Mouse (Mus musculus): ENCODE measurements around the gene Ero1l. TPM values are rescaled to one million over a fixed set of nuclear protein-coding genes. Genes with fewer than 3 reads are reported as not detected.

Ero1l gene
- 23.6 to 39.2 TPM (median 28.2 TPM) in 3 replicates for total RNA-seq (2017)

DNA sequence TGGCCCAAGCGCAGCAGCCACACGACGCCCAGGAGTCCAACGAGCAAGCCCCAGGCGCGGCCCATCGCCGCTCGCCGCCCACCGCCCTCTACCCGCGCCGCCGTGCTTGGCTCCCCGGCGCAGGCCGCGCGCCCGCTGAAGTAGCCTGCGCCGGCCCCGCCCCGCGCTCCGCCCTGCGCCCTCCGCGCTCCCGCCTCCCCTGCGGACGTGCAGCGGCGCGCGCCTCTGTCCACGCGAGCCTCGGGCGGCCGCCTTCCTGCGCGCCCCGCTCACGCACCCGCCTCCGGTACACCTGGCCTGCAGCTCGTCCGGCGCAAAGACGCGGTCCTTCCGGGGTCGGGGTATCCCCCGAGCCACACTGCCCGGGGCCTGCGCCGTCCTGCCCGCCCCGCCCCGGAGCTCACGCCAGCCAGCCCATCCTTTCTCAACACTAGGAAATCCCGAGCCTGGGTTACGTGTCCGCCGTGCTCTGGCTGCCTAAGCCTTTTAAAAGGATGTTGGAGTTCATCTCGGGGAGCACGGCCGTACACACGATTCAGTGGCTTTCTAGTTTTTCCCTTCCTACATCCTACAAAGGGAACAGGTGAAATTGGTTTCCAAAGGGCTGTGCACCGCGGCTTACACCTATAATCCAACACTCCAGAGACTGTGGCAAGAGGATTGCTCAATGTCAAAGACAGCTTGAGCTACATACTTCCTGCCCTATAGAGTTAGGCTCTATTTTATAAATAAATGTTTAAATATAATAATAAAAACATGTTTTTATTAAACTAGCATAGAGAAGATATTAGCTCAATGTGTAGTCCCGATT lies at the start of gene Ero1l:
TSS of gene Ero1l (minus strand) at position 346 of the 811 bp plus-strand sequence.
- ATAC-seq (replicated peaks; ENCODE audit: insufficient number of reproducible peaks, low FRiP score, low TSS enrichment, poor library complexity, severe bottlenecking) = peak; percentile 79

DNA sequence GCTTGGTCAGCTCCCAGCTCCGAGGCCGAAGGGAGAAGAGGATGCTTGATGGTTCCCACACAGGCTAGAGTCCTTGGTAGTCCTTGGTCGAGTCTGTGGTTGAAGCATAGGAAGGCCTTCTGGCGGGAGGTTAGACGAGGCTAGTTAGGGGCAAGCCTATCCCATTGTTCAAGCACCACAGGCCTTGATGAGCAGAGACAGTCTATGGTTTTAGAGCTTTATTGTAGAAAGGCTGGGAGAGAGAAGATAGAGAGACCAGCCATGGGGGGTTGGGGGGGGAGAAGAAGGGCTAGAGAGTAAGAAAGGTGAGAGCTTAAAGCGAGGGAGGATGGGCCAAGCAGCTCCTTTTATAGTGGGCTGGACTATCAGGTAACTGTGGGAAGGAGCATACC lies 46.6 kb upstream of the Ero1l start:
- ATAC-seq (replicated peaks; ENCODE audit: insufficient number of reproducible peaks, low FRiP score, low TSS enrichment, poor library complexity, severe bottlenecking) = no peak

DNA sequence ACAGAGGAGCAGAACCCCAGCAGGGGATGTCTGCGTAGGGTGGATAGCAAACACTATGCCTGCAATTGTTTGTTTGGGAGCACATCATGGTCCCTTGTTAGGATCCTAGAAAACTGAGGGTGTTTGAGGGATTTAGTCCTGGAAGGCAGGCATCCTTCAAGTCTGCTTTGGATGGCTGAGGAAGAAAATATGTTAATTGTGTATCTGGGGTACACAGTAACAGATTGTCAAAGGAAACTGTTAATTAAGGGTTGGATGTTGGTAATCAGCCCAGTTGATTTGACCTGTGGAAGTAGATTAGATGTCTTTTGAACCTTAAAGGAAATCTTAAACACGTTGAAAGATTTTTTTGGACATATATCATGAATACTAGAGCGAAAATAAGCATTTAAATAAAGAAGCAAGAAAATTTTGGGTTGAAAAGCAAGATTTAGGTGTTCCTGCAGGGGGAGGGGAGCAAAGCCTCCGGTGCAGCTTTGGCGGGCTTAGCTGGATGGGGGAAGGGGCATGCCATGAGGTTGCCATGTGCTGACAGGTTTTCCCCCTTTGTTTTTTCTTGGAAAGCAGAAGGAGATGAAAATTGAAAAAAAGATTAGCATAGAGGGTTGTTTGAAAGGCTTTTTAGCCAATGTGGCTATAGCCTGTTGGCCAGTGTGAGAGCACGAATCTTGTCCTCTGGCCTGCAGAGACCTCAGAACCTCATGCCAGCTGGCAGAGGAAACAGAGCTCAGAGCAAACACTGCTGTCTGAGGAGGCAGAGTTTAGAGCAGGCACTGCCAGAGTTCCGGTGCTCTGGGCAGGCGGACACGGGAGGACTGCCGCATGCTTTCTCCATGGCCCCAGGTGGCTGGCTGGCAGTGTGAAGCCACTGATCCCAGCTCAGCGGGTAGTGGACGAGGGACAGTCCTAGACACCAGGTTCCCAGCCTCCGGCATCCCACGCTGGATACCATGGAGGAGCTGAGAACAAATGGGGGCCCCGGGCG lies 45.9 kb upstream of the Ero1l start:
- ATAC-seq (replicated peaks; ENCODE audit: insufficient number of reproducible peaks, low FRiP score, low TSS enrichment, poor library complexity, severe bottlenecking) = no peak

DNA sequence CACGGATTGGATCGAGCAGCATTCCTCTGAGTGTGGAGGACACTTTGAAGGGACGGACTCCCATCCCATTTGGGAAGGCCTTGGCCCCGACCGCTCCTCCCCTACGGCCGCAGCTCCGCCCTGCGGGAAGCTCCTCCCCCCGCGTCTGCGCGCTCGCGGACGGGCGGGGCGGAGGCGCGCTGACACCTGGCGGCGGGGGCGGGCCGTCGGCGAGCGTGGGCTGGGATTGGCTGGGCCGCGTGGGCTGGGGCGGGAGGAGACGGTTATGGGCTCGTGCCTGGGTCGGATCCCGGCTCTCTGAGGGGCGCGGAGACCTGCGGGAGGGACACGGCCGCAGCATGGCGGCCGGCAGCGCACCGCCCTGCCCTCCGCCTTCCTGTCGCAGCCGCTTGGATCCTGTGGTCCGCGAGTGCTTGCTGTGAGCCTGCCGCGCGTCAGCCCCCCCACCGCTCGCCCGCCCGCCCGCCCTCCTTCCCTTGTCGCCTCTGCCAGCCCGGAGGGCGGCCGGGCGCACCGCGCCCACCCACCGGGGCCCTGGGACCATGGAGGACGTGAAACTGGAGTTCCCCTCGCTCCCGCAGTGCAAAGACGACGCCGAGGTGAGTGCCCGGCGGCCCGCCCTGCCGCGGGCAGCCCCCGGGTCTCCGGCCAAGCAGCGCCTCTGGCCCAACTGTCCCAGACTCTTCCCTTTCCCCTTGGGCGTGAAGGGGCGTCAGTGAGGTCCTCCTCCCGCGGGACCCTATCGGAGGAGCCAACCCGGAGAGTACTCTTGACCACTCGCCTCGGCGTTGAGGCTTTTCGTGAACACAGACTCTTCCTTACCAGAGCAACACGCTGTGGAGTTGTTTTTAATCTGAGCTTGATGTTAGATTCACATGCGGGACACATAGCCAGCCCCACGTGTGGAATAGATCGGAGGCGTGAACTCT lies 32.6 kb upstream of the Ero1l start, which contains the start of gene Styx:
TSS of gene Styx (plus strand) at position 163 of the 929 bp plus-strand sequence.
- peak; percentile 92 for ATAC-seq (replicated peaks; ENCODE audit: insufficient number of reproducible peaks, low FRiP score, low TSS enrichment, poor library complexity, severe bottlenecking)

DNA sequence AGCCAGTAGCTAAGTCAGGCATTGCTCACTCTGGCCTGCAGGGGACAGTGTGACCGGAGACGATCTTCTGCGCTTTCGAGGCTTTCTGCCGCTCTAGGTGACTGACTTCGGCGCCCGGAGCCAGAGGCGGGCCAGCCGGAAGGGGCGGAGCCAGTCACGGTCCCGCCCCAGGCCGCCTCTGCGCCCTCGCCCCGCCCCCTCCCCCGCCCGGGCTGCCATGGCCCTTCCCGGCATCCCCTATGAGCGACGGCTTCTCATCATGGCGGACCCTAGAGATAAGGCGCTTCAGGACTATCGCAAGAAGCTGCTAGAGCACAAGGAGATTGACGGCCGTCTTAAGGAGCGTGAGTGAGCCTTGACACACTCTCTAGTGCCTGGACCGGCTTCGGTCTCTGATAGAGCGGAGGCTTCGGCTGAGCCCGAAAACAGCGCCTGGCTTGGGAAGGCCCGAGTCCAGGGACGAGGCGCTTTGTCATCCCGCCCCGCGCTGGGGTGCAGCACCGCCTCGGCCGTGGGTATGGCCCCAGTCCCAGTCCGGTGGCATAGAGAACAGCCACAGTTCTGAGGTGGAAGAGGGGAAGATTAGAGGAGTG lies 11.1 kb upstream of the Ero1l start, which contains the start of gene Psmc6:
TSS of gene Psmc6 (plus strand) at position 200 of the 593 bp plus-strand sequence.
- ATAC-seq (replicated peaks; ENCODE audit: insufficient number of reproducible peaks, low FRiP score, low TSS enrichment, poor library complexity, severe bottlenecking) = peak; percentile 97

DNA sequence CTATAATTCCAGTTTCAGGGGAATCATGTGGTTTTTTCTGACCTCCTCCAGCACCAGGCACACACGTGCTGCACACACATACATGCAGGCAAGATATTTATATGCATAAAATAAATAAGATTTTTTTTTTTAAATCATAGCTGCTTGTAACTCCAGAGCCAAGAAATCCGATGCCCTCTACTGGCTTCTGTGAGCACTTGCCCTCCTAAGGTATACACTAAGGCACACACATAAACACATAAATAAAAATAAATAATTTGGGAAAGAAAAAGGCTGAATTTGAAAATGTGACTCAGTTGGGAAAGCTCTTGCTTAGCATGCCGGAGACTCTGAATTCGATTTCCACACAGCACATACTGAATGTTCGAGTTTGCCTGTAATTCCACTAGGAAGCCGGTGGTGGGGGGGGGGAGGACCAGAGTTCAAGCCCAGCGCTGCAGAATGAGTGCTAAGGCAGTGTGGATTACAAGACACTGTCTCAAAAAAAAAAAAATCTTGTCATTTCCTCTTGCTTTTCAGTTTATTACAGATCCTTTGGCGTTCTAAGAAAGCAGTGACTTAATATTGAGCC lies 10.5 kb upstream of the Ero1l start:
- no peak for ATAC-seq (replicated peaks; ENCODE audit: insufficient number of reproducible peaks, low FRiP score, low TSS enrichment, poor library complexity, severe bottlenecking)

DNA sequence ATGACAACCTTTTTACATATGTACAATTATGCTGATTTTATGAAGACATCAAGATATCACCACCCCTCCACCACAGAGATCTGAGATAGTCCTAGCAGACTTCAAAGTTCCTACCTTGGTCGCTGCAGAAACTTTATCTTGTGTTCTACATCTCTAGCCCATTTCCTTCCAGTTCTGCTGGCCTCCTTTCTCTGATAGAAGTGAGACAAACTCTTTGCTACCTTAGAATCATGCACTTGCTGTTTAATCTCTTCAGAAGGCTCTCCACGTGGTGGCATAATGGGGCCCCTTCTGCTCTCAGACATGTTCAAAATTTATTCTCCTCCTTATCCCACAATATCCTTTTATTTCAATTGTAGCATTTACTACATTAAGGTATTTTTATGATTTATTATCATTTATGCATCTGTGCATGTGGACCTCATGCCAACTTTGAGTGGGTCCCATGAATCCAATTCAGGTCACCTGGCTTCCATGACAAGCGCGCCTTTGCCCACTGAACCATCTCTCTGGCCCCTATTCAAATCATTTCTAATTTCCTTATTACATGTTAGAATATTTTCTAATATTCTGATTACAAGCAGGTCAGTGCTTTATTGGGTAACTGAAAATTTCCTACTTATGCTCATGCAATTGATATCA lies 9.6 kb upstream of the Ero1l start:
- no peak for ATAC-seq (replicated peaks; ENCODE audit: insufficient number of reproducible peaks, low FRiP score, low TSS enrichment, poor library complexity, severe bottlenecking)

DNA sequence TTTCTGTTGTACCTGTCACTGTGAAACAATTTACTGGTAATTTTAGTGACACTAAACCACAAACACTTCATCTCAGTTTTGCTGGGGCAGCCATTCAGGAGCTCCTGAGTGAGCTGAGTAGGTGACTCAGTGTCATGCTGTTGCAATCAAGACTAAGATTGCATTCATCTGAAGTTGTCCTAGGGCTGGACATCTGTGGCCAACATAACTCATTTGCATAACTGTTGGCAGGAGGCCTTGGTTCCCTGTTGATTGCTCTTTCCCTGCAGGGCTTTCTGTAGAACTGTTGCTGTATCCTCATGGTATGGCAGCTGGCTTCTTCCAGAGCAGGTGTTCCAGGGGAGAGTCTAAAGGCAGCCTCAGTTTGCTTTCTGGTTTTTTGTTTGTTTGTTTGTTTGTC lies 6.9 kb upstream of the Ero1l start:
- ATAC-seq (replicated peaks; ENCODE audit: insufficient number of reproducible peaks, low FRiP score, low TSS enrichment, poor library complexity, severe bottlenecking) = peak; percentile 29; the same call in 1 of the 2 replicates

DNA sequence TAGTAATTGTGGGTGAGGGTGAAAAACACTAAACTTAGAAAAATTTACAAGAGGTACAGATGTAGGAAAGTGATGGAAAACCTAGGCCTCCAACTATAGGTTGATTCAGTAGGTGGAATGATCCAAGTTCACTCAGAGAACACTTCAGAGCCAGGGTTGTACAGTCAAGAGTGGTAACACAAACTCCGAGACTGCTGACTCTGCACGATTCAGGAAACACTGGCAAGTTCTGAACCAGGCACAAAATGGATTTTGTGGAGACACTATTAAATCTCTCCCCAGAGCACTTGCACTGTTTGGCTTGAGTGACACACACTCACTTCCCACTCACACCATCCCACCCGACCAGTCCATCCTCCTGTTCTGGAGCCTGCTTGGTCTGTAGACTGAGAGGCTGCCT lies 4.7 kb upstream of the Ero1l start:
- no peak for ATAC-seq (replicated peaks; ENCODE audit: insufficient number of reproducible peaks, low FRiP score, low TSS enrichment, poor library complexity, severe bottlenecking)

DNA sequence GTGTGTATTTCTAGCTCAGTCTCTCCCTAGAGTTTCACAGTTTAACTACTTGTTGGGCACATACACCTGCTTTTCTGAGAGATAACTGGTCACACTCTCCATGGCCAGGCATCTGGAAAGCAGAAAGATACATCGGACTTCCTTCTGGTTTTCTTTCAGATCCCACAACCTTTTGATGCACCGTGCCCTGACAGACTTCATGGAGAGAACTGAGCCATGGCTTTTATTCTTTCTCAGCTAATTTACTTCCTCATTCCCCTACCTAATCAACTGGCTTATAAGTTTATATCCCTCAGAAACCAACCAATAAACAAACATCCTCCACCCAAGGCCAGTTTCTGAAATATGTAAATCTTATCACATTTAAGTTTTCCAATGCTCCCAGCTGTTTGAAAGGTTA lies 3.9 kb upstream of the Ero1l start:
- ATAC-seq (replicated peaks; ENCODE audit: insufficient number of reproducible peaks, low FRiP score, low TSS enrichment, poor library complexity, severe bottlenecking) = no peak

DNA sequence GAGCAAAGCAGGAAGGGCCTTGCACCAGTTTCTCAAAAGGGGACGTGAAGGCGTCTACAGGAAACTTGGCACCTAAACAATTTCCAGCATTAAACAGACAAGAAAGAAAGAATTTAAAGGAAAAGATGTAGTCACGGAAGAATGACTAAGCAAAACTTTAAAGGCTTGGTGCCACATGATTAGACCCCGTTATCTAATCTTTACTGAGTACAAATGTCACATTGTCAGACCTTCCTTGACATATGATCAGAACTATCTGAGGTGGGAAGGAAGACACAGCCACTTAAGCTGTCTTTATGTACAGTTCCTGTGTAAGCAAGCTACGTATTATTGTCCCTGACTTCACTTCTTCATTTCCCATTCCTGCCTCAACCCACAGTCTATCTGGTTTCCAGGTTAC lies 3.1 kb upstream of the Ero1l start:
- no peak for ATAC-seq (replicated peaks; ENCODE audit: insufficient number of reproducible peaks, low FRiP score, low TSS enrichment, poor library complexity, severe bottlenecking)

DNA sequence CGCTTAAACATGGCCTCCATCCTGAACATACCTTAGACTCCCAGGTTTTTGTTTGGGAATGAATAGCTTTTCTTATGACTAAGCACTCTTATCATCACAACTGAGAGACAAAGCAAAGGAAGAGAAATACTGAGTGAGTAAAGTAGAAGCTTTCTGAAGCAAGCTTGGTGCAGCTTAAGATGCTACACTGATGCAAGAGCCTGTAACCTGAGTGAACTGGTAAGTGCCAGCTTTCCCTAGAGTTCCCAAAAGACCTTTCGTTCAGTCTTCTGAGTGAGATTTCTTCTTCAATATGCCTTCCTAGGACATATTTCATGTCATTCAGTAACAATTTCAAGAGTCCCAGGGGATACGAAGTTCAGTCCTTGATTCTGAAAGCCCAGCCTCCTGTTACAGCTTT lies 2.5 kb upstream of the Ero1l start:
- no peak for ATAC-seq (replicated peaks; ENCODE audit: insufficient number of reproducible peaks, low FRiP score, low TSS enrichment, poor library complexity, severe bottlenecking)

DNA sequence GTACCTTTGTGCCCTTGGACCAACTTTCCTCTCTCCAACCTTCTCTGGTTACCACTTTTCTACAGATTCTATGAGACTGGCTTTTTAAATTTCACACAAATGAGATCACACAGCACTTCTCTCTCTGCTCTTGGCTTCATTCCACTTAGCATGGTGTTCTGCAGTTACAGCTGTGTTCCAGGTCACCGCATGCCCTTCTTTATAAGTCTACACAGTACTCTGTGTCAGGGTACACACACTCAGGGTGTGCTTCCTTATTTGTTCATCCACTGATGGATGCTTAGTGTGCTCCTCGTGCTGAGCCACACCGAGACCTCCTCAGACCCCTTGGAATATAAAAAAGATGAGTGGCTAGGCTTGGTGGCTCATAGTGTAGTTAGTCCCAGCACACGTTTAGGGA lies 1.5 kb upstream of the Ero1l start:
- ATAC-seq (replicated peaks; ENCODE audit: insufficient number of reproducible peaks, low FRiP score, low TSS enrichment, poor library complexity, severe bottlenecking) = no peak

DNA sequence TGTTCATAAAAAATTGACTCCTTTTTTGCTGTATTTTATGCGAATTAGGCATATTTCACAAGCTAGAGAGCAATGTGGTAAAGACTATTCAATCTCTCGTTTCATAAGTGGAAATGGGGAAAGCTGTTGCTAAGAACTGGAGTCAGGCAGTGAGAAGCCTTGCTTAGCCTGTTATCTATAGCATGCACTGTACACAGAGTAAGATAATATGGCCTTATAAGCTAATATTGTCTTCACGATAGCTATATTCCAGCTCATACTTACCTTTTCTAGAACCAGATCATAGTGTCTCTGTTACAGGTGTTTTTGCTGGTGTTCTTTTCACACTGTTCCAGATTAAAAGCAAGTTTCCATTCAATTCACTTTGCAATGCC lies 653 bp upstream of the Ero1l start:
- ATAC-seq (replicated peaks; ENCODE audit: insufficient number of reproducible peaks, low FRiP score, low TSS enrichment, poor library complexity, severe bottlenecking) = no peak

DNA sequence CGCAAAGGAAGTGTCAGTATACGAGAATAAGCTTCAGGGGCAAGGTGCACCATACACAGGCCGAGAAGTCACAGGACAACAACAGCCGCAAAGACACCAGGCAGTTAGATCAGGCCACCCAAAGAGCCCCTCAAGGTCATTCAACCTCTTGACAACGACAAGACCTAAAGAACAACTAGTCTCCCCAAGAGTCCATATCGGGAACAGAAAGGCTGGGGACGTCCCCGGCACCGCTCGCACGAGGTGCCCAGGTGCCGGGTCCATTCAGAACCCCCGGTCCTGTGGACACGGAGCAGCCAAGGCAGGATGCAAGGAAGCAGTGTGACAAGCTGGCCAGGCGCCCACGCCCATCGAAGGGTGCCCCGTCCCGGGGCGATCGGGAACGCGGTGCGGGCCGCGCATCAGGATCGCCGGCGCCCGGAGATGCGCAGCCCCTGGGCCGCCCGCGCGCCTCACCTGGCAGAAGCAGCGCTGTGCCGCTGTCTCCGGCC lies 605 bp downstream of the Ero1l start:
- no peak for ATAC-seq (replicated peaks; ENCODE audit: insufficient number of reproducible peaks, low FRiP score, low TSS enrichment, poor library complexity, severe bottlenecking)

DNA sequence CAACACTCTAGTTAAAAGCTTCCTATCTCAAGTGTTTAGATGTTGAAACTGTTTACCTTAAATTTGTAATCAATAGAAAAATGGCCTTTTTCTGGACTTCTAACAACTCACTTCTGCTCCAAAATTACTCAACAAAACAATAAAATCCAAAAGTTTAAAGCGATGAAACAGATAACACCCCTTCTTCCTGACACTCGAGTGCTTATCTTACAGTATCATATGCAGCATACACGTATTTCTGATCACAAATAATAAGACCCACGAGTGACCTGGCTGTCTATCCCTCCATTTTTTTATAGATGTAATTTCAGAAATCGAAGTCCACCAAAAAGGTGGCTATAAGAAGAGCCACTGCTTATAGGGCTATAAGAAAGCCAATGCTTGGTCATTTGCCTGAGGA lies 1.6 kb downstream of the Ero1l start:
- no peak for ATAC-seq (replicated peaks; ENCODE audit: insufficient number of reproducible peaks, low FRiP score, low TSS enrichment, poor library complexity, severe bottlenecking)

DNA sequence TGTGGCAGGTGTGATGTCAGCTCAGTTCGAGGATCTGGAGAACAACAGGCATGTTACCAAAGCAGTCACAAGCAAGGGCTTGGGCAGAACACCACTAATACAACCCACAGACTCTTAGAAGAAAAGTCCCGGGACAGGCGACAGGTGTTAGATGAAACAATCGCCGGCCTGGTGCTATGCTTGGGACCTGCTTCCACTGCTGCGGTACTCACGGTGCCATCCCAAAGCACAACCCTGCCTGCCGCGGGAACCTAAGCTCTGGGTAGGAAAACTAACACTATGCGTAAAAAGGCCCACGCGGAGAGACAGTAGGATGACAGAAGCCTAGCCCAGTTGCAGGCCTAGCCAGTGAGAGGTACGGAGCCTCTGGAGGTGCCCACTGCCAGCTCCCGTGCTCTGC lies 8.5 kb downstream of the Ero1l start:
- no peak for ATAC-seq (replicated peaks; ENCODE audit: insufficient number of reproducible peaks, low FRiP score, low TSS enrichment, poor library complexity, severe bottlenecking)

Data from monocyte, adult 5-6 weeks (primary cell).